Mouse (Mus musculus): Measurements from ENCODE around the gene Gla. TPM values are rescaled to one million over a fixed set of nuclear protein-coding genes. Genes with fewer than 3 reads are reported as not detected.

The Gla gene
- polyA plus RNA-seq, 1 experiment = 7.6 TPM

- peak overlapping the region; percentile 46 for H3K4me3 ChIP-seq (ENCODE audit: insufficient read depth, low read length)
- no peak for TF ChIP-seq POLR2A (IDR thresholded peaks at IDR 0.05; ENCODE audit: extremely low read depth, insufficient read depth, low read length)
- TF ChIP-seq CTCF (IDR thresholded peaks at IDR 0.05; ENCODE audit: extremely low read depth, insufficient read depth, low read length) = no peak
These were observed 881 bp downstream of the Gla start for GRCm38 (mm10) chrX:134599922-134600565.

DNA sequence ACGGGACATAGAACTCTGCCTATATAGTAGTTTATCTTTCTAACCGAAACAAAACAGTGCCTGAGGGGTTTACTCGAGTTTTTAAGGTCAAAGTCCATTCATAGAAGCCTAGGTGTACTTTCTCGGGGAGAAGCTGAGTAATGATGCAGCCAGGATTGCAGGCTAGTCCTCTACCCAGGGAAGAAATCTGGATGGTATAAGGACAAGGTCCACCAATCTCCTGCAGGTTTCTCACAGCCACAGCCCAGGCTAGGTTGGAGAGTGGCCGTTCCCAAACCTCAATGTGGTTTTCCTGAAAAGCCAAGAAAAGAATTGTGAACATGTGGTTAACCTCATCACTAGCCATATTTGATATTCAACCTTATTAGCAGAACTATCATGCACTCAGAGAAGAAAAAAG lies 11.1 kb downstream of the Gla start:
- TF ChIP-seq CTCF (IDR thresholded peaks at IDR 0.05; ENCODE audit: extremely low read depth, insufficient read depth, low read length) (no peak), POLR2A (IDR thresholded peaks at IDR 0.05; ENCODE audit: extremely low read depth, insufficient read depth, low read length) (no peak)
- Histone ChIP-seq H3K4me1 (ENCODE audit: control insufficient read depth, insufficient read depth, low read length) (no peaks in the 10 kb centered on the region), H3K4me3 (ENCODE audit: insufficient read depth, low read length) (no peak overlapping the region), H3K27ac (ENCODE audit: insufficient read depth, low read length) (no peak overlapping the region)

More at GRCm38 (mm10) chrX:134599922-134600565, 881 bp downstream of the Gla start:
- no peaks in the 10 kb centered on the region; the same call in 1 of the 2 replicates for H3K4me1 ChIP-seq (ENCODE audit: control insufficient read depth, insufficient read depth, low read length)
- no peak overlapping the region; the same call in 1 of the 2 replicates for H3K27ac ChIP-seq (ENCODE audit: insufficient read depth, low read length)

- no peak for TF ChIP-seq CTCF (IDR thresholded peaks at IDR 0.05; ENCODE audit: extremely low read depth, insufficient read depth, low read length)
- no peak for TF ChIP-seq POLR2A (IDR thresholded peaks at IDR 0.05; ENCODE audit: extremely low read depth, insufficient read depth, low read length)
These were observed 11.9 kb downstream of the Gla start for GRCm38 (mm10) chrX:134588997-134589396.

DNA sequence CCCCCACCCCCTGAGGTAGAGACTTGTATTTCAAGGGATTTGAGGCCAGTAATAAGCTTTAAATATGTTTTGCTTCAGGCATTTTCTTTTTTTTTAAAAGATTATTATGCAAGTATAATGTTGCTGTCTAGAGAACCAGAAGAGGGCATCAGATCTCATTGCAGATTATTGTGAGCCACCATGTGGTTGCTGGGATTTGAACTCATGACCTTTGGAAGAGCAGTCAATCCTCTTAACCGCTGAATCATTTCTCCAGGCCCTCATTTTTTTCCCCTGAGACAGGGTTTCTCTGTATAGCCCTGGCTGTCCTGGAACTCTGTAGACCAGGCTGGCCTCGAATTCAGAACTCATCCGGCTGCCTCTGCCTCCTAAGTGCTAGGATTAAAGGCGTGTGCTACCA lies 12.7 kb downstream of the Gla start:
- Histone ChIP-seq H3K4me1 (ENCODE audit: control insufficient read depth, insufficient read depth, low read length) (no peaks in the 10 kb centered on the region), H3K27ac (ENCODE audit: insufficient read depth, low read length) (no peak overlapping the region), H3K4me3 (ENCODE audit: insufficient read depth, low read length) (no peak overlapping the region)
- TF ChIP-seq CTCF (IDR thresholded peaks at IDR 0.05; ENCODE audit: extremely low read depth, insufficient read depth, low read length) (no peak), POLR2A (IDR thresholded peaks at IDR 0.05; ENCODE audit: extremely low read depth, insufficient read depth, low read length) (no peak)

More at GRCm38 (mm10) chrX:134588997-134589396, 11.9 kb downstream of the Gla start:
- H3K4me3 ChIP-seq (ENCODE audit: insufficient read depth, low read length) = no peak overlapping the region
- no peaks in the 10 kb centered on the region for H3K4me1 ChIP-seq (ENCODE audit: control insufficient read depth, insufficient read depth, low read length)
- H3K27ac ChIP-seq (ENCODE audit: insufficient read depth, low read length) = no peak overlapping the region

- Histone ChIP-seq H3K4me3 (ENCODE audit: insufficient read depth, low read length) (peak overlapping the region; percentile 59), H3K27ac (ENCODE audit: insufficient read depth, low read length) (no peak overlapping the region), H3K4me1 (ENCODE audit: control insufficient read depth, insufficient read depth, low read length) (no peaks in the 10 kb centered on the region)
- TF ChIP-seq CTCF (IDR thresholded peaks at IDR 0.05; ENCODE audit: extremely low read depth, insufficient read depth, low read length) (no peak), POLR2A (IDR thresholded peaks at IDR 0.05; ENCODE audit: extremely low read depth, insufficient read depth, low read length) (no peak)
These were observed 14.5 kb downstream of the Gla start for GRCm38 (mm10) chrX:134586447-134586846.

- Histone ChIP-seq H3K4me3 (ENCODE audit: insufficient read depth, low read length) (peak within 1 kb of the TSS; percentile 59), H3K27ac (ENCODE audit: insufficient read depth, low read length) (no peak within 1 kb of the TSS), H3K4me1 (ENCODE audit: control insufficient read depth, insufficient read depth, low read length) (no peaks in the 10 kb centered on the region)
- TF ChIP-seq CTCF (IDR thresholded peaks at IDR 0.05; ENCODE audit: extremely low read depth, insufficient read depth, low read length) (peak; percentile 42), POLR2A (IDR thresholded peaks at IDR 0.05; ENCODE audit: extremely low read depth, insufficient read depth, low read length) (peak; percentile 96)
These were observed 15.6 kb downstream of the Gla start, which contains the start of gene Rpl36a for GRCm38 (mm10) chrX:134585103-134586002. Gene Rpl36a, plus strand, starts transcription at chrX:134585654.

DNA sequence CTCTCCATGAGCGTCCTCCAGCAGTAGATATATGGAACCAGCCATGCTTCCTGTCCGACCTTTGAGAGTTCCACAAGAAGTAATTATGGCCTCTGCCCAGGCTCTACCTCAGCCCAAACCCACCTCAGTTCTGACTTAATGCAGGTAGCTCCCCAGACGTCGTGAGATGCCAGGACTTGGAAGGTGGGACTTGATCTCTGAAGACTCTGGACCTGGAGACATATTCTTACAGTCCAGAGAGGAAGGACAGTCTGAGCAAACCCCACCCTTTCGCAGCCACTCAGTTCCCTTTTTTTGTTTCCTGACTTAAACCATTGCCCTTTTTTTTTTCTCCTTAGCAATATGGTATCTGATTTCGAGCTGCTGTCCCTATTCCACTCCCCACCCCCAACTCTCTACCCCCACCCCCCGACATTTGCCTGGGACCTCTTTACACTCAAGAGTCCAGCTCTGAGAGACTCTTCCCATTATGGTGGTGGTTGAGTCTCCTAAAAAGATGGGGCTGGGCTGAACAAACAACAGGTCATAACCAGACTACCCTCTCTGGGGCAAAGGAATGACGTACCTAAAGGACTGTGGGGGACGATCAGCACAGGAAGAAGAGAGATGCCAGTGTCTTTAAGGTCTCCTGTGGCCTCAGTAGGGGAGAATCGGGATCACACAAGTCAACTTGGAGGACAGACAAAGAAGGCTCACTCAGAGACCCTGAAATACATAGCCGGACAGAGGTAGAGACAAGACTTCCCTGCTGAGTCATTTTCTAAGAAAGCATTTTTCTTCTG lies 17.8 kb downstream of the Gla start, which contains the start of gene Btk:
Gene Btk, minus strand, starts transcription at position 683 of the 782 bp plus-strand sequence.
- Histone ChIP-seq H3K4me1 (ENCODE audit: control insufficient read depth, insufficient read depth, low read length) (no peaks in the 10 kb centered on the region), H3K27ac (ENCODE audit: insufficient read depth, low read length) (no peak within 1 kb of the TSS), H3K4me3 (ENCODE audit: insufficient read depth, low read length) (peak within 1 kb of the TSS; percentile 26; the same call in 1 of the 2 replicates)
- TF ChIP-seq CTCF (IDR thresholded peaks at IDR 0.05; ENCODE audit: extremely low read depth, insufficient read depth, low read length) (no peak), POLR2A (IDR thresholded peaks at IDR 0.05; ENCODE audit: extremely low read depth, insufficient read depth, low read length) (no peak)

- Histone ChIP-seq H3K4me1 (ENCODE audit: control insufficient read depth, insufficient read depth, low read length) (no peaks in the 10 kb centered on the region), H3K4me3 (ENCODE audit: insufficient read depth, low read length) (no peak overlapping the region; the same call in 1 of the 2 replicates), H3K27ac (ENCODE audit: insufficient read depth, low read length) (no peak overlapping the region)
- TF ChIP-seq CTCF (IDR thresholded peaks at IDR 0.05; ENCODE audit: extremely low read depth, insufficient read depth, low read length) (no peak), POLR2A (IDR thresholded peaks at IDR 0.05; ENCODE audit: extremely low read depth, insufficient read depth, low read length) (no peak)
These were observed 18.7 kb downstream of the Gla start for GRCm38 (mm10) chrX:134582270-134582669.

Data from cortical plate, adult 2 months (tissue).